Mouse (Mus musculus): ENCODE measurements around the gene Stat5b. TPM values are rescaled to one million over a fixed set of nuclear protein-coding genes. Genes with fewer than 3 reads are reported as not detected.

Stat5b gene
- polyA plus RNA-seq, 1 experiment from 2014 or later, result 16.1 TPM

GRCm38 (mm10) chr11:100854268-100854667, 3.7 kb upstream of the Stat5b start:
- no peaks in the 10 kb centered on the region for H3K9me3 ChIP-seq (ENCODE audit: control insufficient read depth, low read length)
- TF ChIP-seq CTCF (IDR thresholded peaks at IDR 0.05; ENCODE audit: low read depth), result no peak
- no peak overlapping the region for H3K27ac ChIP-seq (replicated peaks)
- H3K36me3 ChIP-seq (ENCODE audit: control insufficient read depth, insufficient read depth, low read length), result no peaks in the 10 kb centered on the region
- DNase-seq (ENCODE audit: low spot score), result peak; percentile 58
- H3K27me3 ChIP-seq (ENCODE audit: control insufficient read depth, insufficient read depth, low read length), result no peaks in the 10 kb centered on the region
- no peak overlapping the region for H3K4me2 ChIP-seq (replicated peaks; ENCODE audit: low read depth)
- H3K4me1 ChIP-seq (replicated peaks; ENCODE audit: control insufficient read depth, insufficient read depth), result 0 out of 2 replicates have a peak, but pooled peaks cover 2% of the 10 kb centered on the region
- ATAC-seq (ENCODE audit: low FRiP score, low TSS enrichment), result no peak
- 34% methylated on average over 4 of the region's 4 CpGs for WGBS
- H3K9ac ChIP-seq (ENCODE audit: low read length), result no peak overlapping the region
- no peak overlapping the region for H3K4me3 ChIP-seq (ENCODE audit: low read depth, low read length)

GRCm38 (mm10) chr11:100853018-100853417, 2.5 kb upstream of the Stat5b start:
- DNase-seq (ENCODE audit: low spot score) (no peak), ATAC-seq (ENCODE audit: low FRiP score, low TSS enrichment) (no peak)
- no peak overlapping the region for H3K27ac ChIP-seq (replicated peaks)
- no peak overlapping the region for H3K9ac ChIP-seq (ENCODE audit: low read length)
- H3K27me3 ChIP-seq (ENCODE audit: control insufficient read depth, insufficient read depth, low read length), result no peaks in the 10 kb centered on the region
- H3K4me1 ChIP-seq (replicated peaks; ENCODE audit: control insufficient read depth, insufficient read depth), result 0 out of 2 replicates have a peak, but pooled peaks cover 2% of the 10 kb centered on the region
- no peaks in the 10 kb centered on the region for H3K9me3 ChIP-seq (ENCODE audit: control insufficient read depth, low read length)
- H3K4me3 ChIP-seq (ENCODE audit: low read depth, low read length), result no peak overlapping the region
- 77% methylated on average over 5 of the region's 5 CpGs for WGBS
- TF ChIP-seq EP300 (optimal IDR thresholded peaks at IDR 0.05), result no peak
- no peak for TF ChIP-seq CTCF (IDR thresholded peaks at IDR 0.05; ENCODE audit: low read depth)
- no peaks in the 10 kb centered on the region for H3K36me3 ChIP-seq (ENCODE audit: control insufficient read depth, insufficient read depth, low read length)
- H3K4me2 ChIP-seq (replicated peaks; ENCODE audit: low read depth), result no peak overlapping the region

- ATAC-seq (ENCODE audit: low FRiP score, low TSS enrichment) (peak; percentile 21; the same call in 1 of the 2 replicates), DNase-seq (ENCODE audit: low spot score) (no peak)
- Histone ChIP-seq H3K4me3 (ENCODE audit: low read depth, low read length) (no peak overlapping the region), H3K4me2 (replicated peaks; ENCODE audit: low read depth) (no peak overlapping the region), H3K27me3 (ENCODE audit: control insufficient read depth, insufficient read depth, low read length) (no peaks in the 10 kb centered on the region), H3K4me1 (replicated peaks; ENCODE audit: control insufficient read depth, insufficient read depth) (0 out of 2 replicates have a peak, but pooled peaks cover 2% of the 10 kb centered on the region), H3K36me3 (ENCODE audit: control insufficient read depth, insufficient read depth, low read length) (no peaks in the 10 kb centered on the region), H3K9ac (ENCODE audit: low read length) (no peak overlapping the region), H3K27ac (replicated peaks) (no peak overlapping the region), H3K9me3 (ENCODE audit: control insufficient read depth, low read length) (no peaks in the 10 kb centered on the region)
- 75% methylated on average over 2 of the region's 2 CpGs for WGBS
- TF ChIP-seq EP300 (optimal IDR thresholded peaks at IDR 0.05), result no peak
- TF ChIP-seq CTCF (IDR thresholded peaks at IDR 0.05; ENCODE audit: low read depth), result no peak
Measured at GRCm38 (mm10) chr11:100852088-100852487, 1.6 kb upstream of the Stat5b start.

- no peak for TF ChIP-seq EP300 (optimal IDR thresholded peaks at IDR 0.05)
- TF ChIP-seq CTCF (IDR thresholded peaks at IDR 0.05; ENCODE audit: low read depth), result no peak
- peak overlapping the region; percentile 98 for H3K9ac ChIP-seq (ENCODE audit: low read length)
- peak overlapping the region; percentile 98 for H3K4me3 ChIP-seq (ENCODE audit: low read depth, low read length)
Measured at GRCm38 (mm10) chr11:100850778-100851528, 429 bp upstream of the Stat5b start.

GRCm38 (mm10) chr11:100849456-100850037, 977 bp downstream of the Stat5b start:
- Histone ChIP-seq H3K9me3 (ENCODE audit: control insufficient read depth, low read length) (no peaks in the 10 kb centered on the region), H3K27me3 (ENCODE audit: control insufficient read depth, insufficient read depth, low read length) (no peaks in the 10 kb centered on the region), H3K4me2 (replicated peaks; ENCODE audit: low read depth) (peak overlapping the region; percentile 90), H3K27ac (replicated peaks) (peak overlapping the region; percentile 96), H3K36me3 (ENCODE audit: control insufficient read depth, insufficient read depth, low read length) (no peaks in the 10 kb centered on the region), H3K9ac (ENCODE audit: low read length) (peak overlapping the region; percentile 98), H3K4me3 (ENCODE audit: low read depth, low read length) (peak overlapping the region; percentile 98), H3K4me1 (replicated peaks; ENCODE audit: control insufficient read depth, insufficient read depth) (0 out of 2 replicates have a peak, but pooled peaks cover 2% of the 10 kb centered on the region)
- ATAC-seq (ENCODE audit: low FRiP score, low TSS enrichment), result peak; percentile 3; the same call in 1 of the 2 replicates
- no peak for TF ChIP-seq CTCF (IDR thresholded peaks at IDR 0.05; ENCODE audit: low read depth)
- no peak for TF ChIP-seq EP300 (optimal IDR thresholded peaks at IDR 0.05)
- 2% methylated on average over 12 of the region's 13 CpGs for WGBS
- DNase-seq (ENCODE audit: low spot score), result no peak

More at GRCm38 (mm10) chr11:100850778-100851528, 429 bp upstream of the Stat5b start:
- peak overlapping the region; percentile 96 for H3K27ac ChIP-seq (replicated peaks)
- ATAC-seq (ENCODE audit: low FRiP score, low TSS enrichment) (peak; percentile 38), DNase-seq (ENCODE audit: low spot score) (peak; percentile 79)
- peak overlapping the region; percentile 90 for H3K4me2 ChIP-seq (replicated peaks; ENCODE audit: low read depth)
- 0 out of 2 replicates have a peak, but pooled peaks cover 2% of the 10 kb centered on the region for H3K4me1 ChIP-seq (replicated peaks; ENCODE audit: control insufficient read depth, insufficient read depth)
- H3K27me3 ChIP-seq (ENCODE audit: control insufficient read depth, insufficient read depth, low read length), result no peaks in the 10 kb centered on the region
- 3% methylated on average over 32 of the region's 33 CpGs for WGBS
- no peaks in the 10 kb centered on the region for H3K36me3 ChIP-seq (ENCODE audit: control insufficient read depth, insufficient read depth, low read length)
- no peaks in the 10 kb centered on the region for H3K9me3 ChIP-seq (ENCODE audit: control insufficient read depth, low read length)
